Mouse (Mus musculus): ENCODE measurements around the gene Cyp2c37. TPM values are rescaled to one million over a fixed set of nuclear protein-coding genes. Genes with fewer than 3 reads are reported as not detected.
"Not testable (repeated sequence)": the region's sequence is repeated elsewhere in the genome, so short reads cannot be mapped to it uniquely, and the experiment has no call there.

The Cyp2c37 gene
- not detected for total RNA-seq (2021)

- not testable (repeated sequence) for DNase-seq (ENCODE audit: extremely low spot score in 1 of 2, low spot score in 1 of 2)
These were observed at the start of gene Cyp2c37 for GRCm38 (mm10) chr19:39992140-39992539. Gene Cyp2c37, plus strand, starts transcription at chr19:39992424.

- not testable (repeated sequence) for DNase-seq (ENCODE audit: extremely low spot score in 1 of 2, low spot score in 1 of 2)
These were observed 31.4 kb upstream of the Cyp2c37 start for GRCm38 (mm10) chr19:39960861-39961260.

DNA sequence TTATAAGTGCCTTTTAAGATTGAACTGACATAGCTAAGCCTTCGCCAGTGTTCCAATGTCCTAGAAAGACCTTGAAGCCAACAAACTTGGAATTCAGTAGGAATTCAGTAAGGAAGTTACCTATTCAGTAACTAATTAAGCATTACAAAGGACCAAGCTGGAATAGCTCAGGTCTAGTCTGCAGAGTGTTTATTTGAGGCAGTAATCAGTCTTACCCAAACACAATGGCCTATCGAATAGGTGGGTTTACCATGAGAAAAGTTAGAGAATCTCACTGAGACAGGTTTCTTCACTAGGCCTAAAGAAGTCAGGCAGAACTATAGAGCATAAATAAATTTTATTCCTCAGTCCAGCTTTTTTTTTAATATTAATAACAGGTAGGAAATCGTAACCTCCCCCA, 21.1 kb upstream of the Cyp2c37 start:
- DNase-seq (ENCODE audit: extremely low spot score in 1 of 2, low spot score in 1 of 2), result not testable (repeated sequence)

DNA sequence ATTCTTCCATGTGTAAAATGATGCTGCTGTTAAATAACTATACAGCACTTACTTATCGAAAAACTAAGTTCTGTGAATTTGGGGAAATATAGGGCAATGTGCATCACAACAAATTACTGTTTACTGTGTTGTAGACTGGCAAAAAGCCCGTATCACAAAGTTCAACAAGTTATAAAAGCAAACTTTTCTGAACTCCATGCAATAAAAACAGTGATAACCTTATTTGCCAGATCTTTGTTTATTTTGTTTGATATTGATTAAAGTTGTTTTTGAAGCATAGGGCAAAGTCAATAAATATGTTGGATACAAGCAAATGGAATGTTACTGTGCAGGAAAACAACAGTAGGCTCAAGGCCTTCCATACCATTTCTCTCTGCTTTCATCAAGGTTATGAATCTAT, 2.8 kb upstream of the Cyp2c37 start:
- DNase-seq (ENCODE audit: extremely low spot score in 1 of 2, low spot score in 1 of 2), result no peak

Other genes with a start within 250 kb of the Cyp2c37 start
- gene Cyp2c40, start 179.6 kb upstream of the Cyp2c37 start, total RNA-seq (2021), result not detected
- gene Cyp2c69, start 105.6 kb upstream of the Cyp2c37 start, total RNA-seq (2021), result not detected
- gene Cyp2c54, start 81.4 kb downstream of the Cyp2c37 start, total RNA-seq (2021), result not detected
- not detected for gene Cyp2c50, start 97.3 kb downstream of the Cyp2c37 start, total RNA-seq (2021)
- 1 to 10 TPM; 2.1 to 2.3 TPM for gene Cyp2c70, start 194.9 kb downstream of the Cyp2c37 start, total RNA-seq (2021)